Mouse (Mus musculus): ENCODE data around the gene Hist1h1d. TPM values are rescaled to one million over a fixed set of nuclear protein-coding genes. Genes with fewer than 3 reads are reported as not detected.
A peak's percentile ranks its signal among the peaks of the same experiment; 100 is the strongest.
"Not testable (repeated sequence)": the region's sequence is repeated elsewhere in the genome, so short reads cannot be mapped to it uniquely, and the experiment has no call there.

Gene Hist1h1d
- total RNA-seq, 2 experiments from 2014 or later: 59.1 to 587 TPM

DNA sequence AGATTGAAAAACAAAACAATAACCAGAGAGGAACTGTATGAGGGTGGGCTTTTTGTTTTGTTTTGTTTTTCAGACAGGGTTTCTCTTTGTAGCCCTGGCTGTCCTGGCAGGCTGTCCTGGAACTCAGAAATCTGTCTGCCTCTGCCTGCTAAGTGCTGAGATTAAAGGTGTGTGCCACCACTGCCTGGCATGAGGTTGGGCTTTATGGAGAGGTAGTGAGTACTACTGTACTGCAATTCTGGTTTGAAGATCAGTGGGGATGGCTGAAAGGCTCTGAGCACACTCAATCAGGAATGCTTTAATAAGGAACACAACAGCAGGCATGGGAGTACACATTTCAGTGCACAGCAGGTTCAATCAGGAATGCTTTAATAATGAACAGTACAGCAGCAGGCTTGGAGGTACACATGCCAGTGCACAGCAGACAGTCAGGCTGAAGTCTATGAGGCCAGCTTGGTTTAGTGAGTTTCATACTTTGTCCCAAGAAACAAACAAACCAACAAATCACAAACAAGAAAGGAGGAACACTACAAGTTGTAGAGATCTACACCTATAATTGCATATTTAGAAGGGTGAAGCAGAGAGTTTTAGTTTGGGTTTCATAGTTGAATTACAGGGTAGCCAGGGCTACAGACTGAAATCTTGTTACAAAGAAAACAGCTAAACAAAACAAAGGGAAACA, 30.5 kb downstream of the Hist1h1d start:
- no peak for ATAC-seq (replicated peaks; ENCODE audit: low FRiP score, poor library complexity, severe bottlenecking)

GRCm38 (mm10) chr13:23584331-23584730, 31.3 kb downstream of the Hist1h1d start:
- ATAC-seq (replicated peaks; ENCODE audit: low FRiP score, poor library complexity, severe bottlenecking): no peak

- ATAC-seq (replicated peaks; ENCODE audit: low FRiP score, poor library complexity, severe bottlenecking): peak; percentile 36
Observed at GRCm38 (mm10) chr13:23585029-23585441, 32.0 kb downstream of the Hist1h1d start.

DNA sequence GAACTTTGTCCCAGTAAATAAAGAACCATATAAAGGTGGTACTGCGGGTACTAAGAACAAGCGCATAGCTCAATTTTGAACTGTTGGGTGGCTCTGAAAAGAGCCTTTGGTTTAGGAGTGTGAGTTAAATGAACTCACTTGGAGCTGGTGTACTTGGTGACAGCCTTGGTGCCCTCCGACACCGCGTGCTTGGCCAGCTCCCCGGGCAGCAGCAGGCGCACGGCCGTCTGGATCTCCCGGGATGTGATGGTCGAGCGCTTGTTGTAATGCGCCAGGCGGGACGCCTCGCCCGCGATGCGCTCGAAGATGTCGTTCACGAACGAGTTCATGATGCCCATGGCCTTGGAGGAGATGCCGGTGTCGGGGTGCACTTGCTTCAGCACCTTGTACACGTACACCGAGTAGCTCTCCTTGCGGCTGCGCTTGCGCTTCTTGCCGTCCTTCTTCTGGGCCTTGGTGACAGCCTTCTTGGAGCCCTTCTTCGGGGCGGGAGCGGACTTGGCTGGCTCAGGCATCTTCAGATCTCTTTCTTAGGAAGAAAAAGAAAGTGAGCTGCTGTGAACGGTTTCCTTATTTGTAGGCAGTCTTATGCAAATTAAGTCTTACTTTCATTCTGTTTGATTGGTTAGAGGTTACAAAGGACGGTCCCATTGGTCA, 32.5 kb downstream of the Hist1h1d start:
- ATAC-seq (replicated peaks; ENCODE audit: low FRiP score, poor library complexity, severe bottlenecking): peak; percentile 68

DNA sequence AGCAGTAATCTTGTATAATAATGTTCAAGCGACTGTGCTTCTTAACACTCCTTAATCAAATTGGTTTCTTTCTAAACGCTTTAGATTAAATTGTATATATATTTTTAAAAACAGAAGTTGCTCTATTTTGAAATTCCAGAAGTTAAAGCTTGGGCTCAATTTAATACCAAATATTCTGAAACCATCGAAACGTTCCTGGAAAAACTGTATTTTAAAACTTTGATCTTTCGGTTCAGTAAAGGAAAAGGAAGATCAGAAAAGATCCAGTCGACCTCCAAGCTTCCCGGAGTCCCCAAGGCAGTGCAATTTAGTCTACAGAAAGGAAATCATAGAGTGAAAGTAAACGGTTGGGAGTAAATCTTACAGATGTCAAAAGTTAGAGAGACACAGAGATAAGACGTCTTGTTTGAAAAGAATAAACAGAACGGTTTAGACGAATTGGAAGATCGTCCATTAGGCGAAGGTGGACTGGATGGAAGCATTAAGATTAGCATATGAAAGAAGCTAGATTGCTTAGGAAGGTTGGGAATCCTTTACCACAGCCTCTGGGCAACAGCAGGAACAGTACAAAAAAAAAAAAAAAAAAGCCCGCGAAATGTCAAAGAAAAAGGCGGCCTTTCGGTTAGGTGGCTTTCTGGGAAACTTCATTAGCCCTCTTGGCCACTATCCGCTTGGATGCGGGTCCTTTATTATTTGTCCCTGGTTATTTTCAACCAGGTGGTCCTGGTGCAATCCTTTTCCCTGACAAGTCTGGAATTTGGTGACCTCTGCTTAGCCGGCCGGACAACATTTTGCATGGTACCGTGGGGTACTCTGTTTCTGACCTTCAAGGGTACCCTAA, 33.3 kb downstream of the Hist1h1d start:
- ATAC-seq (replicated peaks; ENCODE audit: low FRiP score, poor library complexity, severe bottlenecking): peak; percentile 26; the same call in 1 of the 2 replicates

DNA sequence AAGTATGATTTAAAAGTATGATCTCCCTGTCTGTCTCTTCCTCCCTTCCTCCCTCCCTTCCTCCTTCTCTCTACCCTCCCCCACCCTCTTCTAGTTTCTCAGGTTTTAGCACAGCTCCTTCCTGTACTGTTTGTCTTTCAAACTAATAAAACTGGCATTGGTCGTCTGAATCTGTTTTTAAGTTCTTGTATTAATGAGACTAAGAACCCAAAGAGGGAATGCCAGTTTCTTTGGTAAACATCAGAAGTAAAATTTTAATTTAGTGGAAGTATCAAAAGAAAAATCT, 33.8 kb downstream of the Hist1h1d start:
- 0 out of 2 replicates have a peak, but pooled peaks have one; percentile 1 for ATAC-seq (replicated peaks; ENCODE audit: low FRiP score, poor library complexity, severe bottlenecking)

GRCm38 (mm10) chr13:23591206-23591605, 38.1 kb downstream of the Hist1h1d start:
- no peak for ATAC-seq (replicated peaks; ENCODE audit: low FRiP score, poor library complexity, severe bottlenecking)

DNA sequence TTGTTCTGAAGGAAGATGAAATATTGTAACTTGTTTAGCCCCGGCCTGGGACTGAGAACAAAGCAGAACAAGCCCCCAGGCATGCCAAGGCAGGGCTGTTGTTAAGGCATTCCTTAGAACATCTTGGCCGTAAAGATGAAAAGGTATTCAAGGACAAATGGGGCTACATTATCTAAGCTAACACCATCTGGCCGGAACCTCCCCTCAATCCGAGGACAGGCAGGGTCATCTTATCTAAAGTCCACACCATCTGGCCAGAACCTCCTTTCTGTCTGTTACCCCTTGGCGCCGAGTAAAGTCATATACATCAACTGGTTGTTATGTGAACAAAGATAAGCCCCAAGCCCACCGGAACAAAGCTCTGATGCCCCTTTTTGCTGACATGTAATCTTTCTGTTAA, 38.8 kb downstream of the Hist1h1d start:
- not testable (repeated sequence) for ATAC-seq (replicated peaks; ENCODE audit: low FRiP score, poor library complexity, severe bottlenecking)

DNA sequence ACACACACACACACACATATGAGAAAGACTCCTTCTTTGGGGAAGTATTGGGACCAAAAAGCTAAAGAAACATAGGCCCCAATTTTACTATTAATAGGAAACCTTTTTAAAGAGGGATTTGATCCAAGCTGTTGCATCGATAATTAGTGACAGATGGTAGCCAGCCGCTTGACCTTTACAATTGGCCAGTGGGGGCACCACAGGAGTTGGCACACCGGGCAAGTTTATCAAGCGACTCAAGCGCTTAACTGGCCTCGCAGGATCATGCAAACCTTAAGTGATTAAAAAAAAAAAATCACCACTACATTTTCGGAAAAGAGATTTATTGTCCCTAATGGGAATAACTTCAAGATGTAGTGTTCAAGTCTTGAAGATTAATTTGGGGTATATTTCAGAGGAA, 39.6 kb downstream of the Hist1h1d start:
- ATAC-seq (replicated peaks; ENCODE audit: low FRiP score, poor library complexity, severe bottlenecking): no peak

DNA sequence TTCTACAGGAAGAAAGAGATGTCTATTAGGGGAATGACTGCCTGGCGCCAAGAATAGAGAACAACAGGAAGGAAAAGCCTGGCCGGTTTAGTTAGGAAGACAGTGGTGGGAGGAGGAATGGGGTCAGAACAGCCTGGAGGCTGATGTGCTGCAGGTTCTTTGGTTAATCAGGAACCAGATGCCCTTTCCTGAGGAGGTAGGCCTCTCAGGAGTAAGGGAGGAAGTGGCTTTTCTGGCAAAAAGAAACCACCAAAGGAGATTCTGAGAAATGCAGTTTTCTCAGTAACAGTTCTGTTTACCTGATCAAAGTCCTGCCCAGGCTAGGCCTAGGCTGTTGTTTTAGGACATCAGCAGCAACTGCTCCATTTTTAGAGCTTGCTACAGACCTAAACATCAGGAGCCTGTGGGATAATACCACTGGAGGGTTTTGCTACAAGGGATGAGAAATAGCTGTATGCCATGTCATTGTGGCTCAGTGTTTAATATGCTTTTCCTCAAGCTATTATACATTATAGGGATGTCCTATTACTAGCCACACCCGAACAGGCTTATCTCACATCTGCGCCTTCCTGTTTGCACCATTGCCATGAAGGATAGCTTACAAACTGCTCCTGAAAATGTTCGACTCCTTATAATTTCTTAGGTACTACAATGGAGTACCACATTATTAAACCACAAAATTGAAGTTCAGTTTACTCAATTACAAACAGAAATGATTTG, 40.1 kb downstream of the Hist1h1d start:
- ATAC-seq (replicated peaks; ENCODE audit: low FRiP score, poor library complexity, severe bottlenecking): peak; percentile 57

DNA sequence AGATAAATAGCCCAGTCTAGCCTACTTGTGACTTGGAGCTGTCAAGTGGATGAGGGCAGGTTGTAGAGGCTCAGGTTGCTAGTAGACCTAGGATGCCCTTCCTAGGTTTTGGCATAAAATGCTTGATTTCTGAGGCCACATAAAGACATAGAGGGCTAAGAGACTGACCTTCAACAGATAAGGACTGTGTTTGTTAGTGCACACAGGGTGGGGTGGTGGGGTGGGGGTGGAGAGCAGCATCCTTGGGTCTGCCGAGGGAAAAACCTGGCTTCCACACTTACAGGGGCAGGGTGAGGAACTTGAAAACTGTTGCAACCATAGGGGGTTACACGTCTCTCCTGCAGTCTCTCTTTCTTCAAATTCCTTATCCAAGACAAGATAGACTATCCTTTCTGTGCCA, 42.1 kb downstream of the Hist1h1d start:
- no peak for ATAC-seq (replicated peaks; ENCODE audit: low FRiP score, poor library complexity, severe bottlenecking)

DNA sequence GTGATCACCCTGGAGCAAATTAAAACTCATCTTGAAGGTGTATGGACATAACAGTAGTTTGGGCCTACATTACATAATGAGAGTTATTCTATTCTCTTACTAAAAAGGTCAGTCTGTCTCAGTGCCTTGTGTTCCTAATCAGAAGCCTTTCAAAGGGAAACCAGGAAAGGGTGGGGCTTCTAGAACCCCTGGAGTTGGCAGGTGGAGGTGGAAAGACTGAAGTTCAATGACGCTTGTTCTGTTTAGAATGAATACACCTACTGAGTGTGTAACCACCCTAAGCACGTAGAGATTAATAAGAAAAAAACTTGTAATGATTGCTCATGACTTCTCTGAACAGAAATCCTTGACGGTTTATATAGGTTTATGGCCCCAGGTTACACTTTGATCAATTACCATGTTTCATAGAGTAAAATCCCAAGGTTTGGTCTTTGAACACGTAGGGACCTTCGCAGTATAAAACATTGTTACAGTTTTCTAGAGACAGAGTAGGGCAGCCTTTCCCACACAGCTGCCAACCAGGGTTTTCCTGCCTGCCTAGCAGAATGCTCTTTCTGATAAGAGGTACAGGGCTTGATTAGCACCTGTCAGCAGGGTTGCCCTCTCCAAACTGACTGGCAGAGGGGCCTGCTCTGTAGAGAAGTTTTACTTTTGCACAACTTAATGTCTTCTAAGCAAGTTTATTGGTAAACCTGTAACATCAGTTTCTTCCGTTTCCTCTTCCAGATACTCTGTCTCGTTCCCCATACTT, 42.7 kb downstream of the Hist1h1d start:
- peak; percentile 93 for ATAC-seq (replicated peaks; ENCODE audit: low FRiP score, poor library complexity, severe bottlenecking)

DNA sequence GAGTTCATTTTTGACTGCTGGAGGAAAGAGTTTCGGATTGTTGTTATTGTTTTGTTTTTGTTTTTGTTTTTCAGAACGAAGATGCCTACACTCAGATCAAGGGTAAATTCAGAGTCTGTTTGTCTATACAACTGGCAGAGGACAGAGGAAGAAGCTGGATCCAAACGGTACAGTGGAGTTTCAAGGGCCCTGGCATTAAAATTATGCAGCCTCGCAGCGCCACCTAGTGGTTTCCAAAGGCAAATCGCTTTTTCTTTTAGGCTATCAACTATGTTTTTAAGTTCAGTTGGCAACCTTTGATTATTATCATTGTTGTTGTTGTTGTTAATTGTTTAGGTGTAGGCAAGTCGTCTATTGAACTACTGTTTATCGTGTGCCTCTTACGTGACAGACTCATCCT, 44.9 kb downstream of the Hist1h1d start:
- peak; percentile 49 for ATAC-seq (replicated peaks; ENCODE audit: low FRiP score, poor library complexity, severe bottlenecking)

- no peak for ATAC-seq (replicated peaks; ENCODE audit: low FRiP score, poor library complexity, severe bottlenecking)
Observed at GRCm38 (mm10) chr13:23603182-23603699, 50.2 kb downstream of the Hist1h1d start.

DNA sequence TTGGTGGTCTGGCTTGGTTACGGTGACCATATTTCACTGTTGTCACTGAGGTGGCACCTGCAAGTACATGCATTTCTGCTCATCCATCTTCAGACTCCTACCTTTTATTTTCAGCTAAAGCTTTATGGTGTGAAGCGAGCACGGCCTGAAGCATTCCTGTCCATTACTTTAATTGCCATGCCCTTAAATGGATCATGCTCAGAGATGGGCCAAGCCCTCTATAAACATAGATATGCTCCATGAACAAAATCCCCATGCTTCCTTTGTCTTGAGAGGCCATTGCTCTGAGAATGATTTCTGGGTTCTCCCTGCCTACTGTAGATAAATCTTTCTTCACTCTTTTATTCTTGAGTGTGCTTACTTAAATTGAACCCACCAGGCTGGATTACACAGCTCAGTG, 51.4 kb downstream of the Hist1h1d start:
- ATAC-seq (replicated peaks; ENCODE audit: low FRiP score, poor library complexity, severe bottlenecking): no peak

- no peak for ATAC-seq (replicated peaks; ENCODE audit: low FRiP score, poor library complexity, severe bottlenecking)
Observed at GRCm38 (mm10) chr13:23605052-23605451, 52.0 kb downstream of the Hist1h1d start.

- peak; percentile 99 for ATAC-seq (replicated peaks; ENCODE audit: low FRiP score, poor library complexity, severe bottlenecking)
Observed at GRCm38 (mm10) chr13:23609209-23609608, 56.1 kb downstream of the Hist1h1d start.

GRCm38 (mm10) chr13:23609844-23610243, 56.8 kb downstream of the Hist1h1d start:
- ATAC-seq (replicated peaks; ENCODE audit: low FRiP score, poor library complexity, severe bottlenecking): 0 out of 2 replicates have a peak, but pooled peaks have one; percentile 32

Measured in erythroid progenitor cell, adult 5-6 weeks (primary cell).